Mouse (Mus musculus) inflammation-experienced regulatory T-cells, adult 6 months (primary cell): ENCODE results near the gene Rpl5. TPM values are rescaled to one million over a fixed set of nuclear protein-coding genes. Genes with fewer than 3 reads are reported as not detected.
"Not testable (repeated sequence)": the region's sequence is repeated elsewhere in the genome, so short reads cannot be mapped to it uniquely, and the experiment has no call there.

Experiments
- ATAC-seq: one replicate; pipeline ENCODE4 v1.8.0; 2017
- polyA plus RNA-seq, 3 experiments: library from polyadenylated mRNA; unstranded; fragments of 100-300 nt; shearing (Covaris generic); gene quantifications; one replicate each; pipeline ENCODE4 v1.2.1; 2017

Gene Rpl5
- polyA plus RNA-seq, 3 experiments from 2014 or later: 47.1 to 105 (median 92.6) TPM

GRCm38 (mm10) chr5:107901014-107901615 is 813 bp downstream of the Rpl5 start:
- peak; percentile 68 for ATAC-seq

DNA sequence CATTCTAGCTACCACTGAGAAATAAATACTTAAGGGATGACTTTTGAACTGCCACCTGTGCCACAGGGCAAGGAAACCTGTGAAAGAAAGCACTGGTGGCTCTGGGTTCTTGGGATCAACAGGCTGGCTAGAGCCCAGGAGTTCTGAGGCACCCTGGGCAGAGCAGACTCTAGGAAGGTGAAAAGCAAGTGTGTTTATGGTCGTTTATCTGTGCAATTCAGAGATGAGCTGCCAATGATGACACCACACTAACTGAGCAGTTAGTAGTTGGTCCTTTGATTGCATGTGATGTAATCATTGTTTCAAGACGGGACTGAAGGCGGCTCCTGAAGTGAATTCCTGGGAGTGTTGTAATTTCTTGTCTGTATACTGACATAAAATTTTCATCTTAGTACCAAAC is 4.0 kb downstream of the Rpl5 start:
- no peak for ATAC-seq

DNA sequence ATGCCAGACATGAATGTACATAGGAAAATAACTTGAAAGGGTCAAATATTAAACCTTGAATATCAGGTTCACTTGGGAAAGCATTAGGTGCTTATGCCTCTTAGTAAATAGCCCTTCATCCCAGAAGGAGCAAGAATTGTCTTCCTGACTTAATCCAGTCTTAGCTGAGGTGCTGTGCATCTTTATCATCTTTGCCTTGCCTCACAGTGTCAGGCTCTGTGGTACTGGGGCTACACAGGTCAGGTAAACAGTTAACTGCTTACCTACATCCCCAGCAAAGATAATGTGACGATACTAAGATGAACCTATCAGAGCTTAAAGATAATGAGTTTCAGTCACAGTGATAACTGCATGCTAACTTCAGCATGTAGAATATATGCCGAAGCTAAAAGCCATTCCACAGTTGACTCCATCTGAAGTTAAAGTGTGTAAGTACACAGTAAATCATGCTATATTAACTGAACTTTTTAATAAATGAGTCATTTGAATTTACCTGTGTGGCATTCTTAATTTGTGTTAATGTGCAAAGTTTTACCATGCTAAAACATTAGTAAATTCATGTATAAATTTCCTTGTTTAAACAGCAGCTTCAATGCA is 8.3 kb downstream of the Rpl5 start:
- ATAC-seq: no peak

GRCm38 (mm10) chr5:107909668-107910067 is 9.4 kb downstream of the Rpl5 start:
- no peak for ATAC-seq

- ATAC-seq: no peak
Observed at GRCm38 (mm10) chr5:107910084-107910616, 9.8 kb downstream of the Rpl5 start.

GRCm38 (mm10) chr5:107911012-107911411 is 10.7 kb downstream of the Rpl5 start:
- ATAC-seq: no peak

- ATAC-seq: no peak
Observed at GRCm38 (mm10) chr5:107915280-107915679, 15.0 kb downstream of the Rpl5 start.

DNA sequence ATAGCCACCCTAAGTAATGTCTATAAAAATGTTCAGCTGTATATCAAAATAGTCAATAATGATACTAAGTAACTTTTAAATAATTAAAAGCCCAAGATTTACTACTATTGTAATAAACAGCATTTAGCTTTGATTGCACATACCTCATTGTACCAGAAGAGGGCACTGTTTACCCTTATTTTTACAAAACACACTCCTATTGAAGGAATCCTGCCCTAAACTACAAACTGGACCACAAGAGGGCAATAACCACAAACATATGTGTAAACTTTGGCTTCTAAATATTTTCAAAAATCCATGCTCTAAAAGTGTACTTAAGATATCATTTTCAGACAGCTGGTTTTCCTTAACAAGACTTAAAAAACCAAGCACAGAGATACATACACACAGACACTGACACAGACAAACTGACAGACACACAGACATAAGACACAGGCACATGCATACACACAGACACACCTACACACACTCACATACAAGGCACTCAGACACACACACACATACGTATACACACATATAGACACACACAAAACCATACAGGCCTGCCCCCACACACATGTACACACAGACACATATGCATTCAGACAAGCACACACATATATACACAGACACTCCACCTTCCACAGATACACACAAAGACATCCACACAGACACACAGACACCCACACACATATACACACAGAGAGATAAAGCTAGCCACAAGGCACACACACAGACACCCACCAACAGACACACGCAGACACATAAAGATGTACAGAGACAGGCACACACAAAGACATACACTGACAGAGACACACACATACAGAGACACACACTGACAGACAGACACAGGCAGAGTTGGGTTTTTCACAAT is 21.3 kb downstream of the Rpl5 start:
- peak; percentile 83 for ATAC-seq

GRCm38 (mm10) chr5:107922836-107923235 is 22.5 kb downstream of the Rpl5 start:
- no peak for ATAC-seq

DNA sequence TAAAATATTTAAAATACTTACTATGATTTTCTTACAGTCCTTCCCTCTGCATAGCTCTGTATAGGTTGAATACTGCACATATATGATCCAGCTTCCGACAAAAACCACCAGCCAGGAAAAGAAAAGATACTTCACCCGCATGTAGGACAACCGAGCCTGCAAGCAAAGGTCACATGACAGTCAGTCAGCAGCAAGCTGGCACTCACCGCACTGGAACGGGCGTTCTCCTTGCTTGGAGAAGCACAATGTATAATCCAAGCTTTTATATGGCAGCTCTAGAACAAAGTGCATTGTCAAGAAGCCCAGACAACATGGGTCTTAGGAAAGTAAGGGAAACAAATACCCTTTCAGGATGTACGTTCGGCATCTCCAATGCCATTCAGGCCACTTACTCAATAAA is 24.3 kb downstream of the Rpl5 start:
- no peak for ATAC-seq

DNA sequence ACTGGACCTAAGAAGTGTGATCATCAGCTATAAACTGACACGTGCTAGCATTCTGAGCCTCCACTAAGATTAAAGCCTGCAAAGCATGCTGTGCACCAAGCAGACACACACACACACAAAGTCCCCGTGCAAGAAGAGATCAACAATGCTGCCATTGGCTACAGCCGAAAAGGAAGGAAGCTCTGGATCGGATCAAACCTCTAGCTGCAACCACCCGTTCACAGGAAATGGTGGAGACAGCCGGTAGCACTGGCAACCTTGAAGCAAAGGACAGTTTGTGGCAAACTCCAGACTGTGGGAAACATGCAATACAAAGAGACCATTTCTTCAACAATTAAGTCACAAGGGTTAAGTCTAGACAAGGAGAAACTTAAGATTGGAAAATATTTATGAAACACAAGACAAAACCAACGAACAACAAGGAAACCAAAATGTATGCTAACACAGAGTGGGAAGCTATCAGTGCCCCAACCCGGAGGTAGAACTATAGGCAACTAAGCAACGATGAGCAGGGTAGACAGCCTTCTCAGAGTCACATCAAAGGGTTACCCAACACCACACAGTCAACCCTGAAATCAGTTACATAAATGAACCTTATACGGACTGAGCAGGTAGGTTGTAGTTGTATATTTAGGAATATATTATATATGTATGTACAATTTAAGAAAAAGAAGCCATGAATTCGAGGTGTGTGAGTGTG is 26.4 kb downstream of the Rpl5 start:
- ATAC-seq: peak; percentile 93

DNA sequence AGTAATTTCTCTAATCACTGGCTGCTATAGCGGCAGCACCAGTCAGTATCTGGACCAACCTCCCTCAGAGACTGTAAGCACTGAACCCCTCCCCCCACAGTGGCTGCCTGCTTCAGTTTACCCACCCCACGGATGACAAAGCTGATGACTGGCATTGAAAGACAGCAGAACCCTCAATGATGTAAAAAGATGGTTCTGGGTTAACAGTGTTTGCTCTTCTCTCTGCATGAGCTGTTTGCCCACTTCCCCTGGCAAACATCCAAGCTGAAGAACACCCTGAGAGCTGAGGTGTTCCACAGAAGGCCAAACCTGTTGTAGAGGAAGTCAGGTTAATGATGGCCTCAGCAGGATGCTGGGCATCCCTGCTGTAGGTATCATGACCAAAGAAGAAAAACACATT is 32.3 kb downstream of the Rpl5 start:
- ATAC-seq: peak; percentile 81

DNA sequence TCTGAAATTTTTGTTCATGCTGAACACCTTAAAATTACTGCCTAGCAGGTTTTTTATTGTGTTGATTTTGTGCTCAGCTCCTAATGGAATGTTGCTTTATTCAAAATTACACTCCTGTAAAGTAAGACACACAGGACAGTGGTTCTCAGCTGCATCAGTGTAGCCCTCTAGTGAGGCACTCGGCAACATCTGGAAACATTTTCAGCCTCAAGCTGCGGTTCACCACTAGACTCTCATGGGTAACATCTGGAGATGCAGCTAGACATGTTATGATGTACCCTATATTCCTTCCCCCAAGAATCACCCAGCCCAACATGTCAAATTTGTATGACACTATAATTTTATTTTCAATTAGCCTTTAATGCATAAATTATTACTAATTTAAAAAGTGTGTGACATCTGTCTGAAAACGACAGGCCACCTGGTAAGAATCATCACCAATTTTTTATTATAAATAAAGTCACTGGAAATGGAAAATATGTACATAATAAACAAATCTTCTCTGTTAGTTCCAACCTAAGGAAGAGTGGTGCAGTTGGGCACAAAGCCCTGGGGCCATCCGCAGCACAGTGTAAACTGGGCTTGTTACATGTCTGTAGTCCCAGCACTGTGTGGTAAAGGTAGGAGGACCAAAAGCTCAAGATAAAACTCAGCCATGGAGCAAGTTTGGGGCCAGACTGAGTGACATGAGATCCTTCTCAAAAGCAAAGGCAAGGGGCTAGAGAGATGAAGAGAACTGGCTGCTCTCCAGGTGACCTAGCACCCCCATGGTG is 33.1 kb downstream of the Rpl5 start:
- ATAC-seq: no peak

GRCm38 (mm10) chr5:107934770-107935543 is 34.7 kb downstream of the Rpl5 start:
- no peak for ATAC-seq

DNA sequence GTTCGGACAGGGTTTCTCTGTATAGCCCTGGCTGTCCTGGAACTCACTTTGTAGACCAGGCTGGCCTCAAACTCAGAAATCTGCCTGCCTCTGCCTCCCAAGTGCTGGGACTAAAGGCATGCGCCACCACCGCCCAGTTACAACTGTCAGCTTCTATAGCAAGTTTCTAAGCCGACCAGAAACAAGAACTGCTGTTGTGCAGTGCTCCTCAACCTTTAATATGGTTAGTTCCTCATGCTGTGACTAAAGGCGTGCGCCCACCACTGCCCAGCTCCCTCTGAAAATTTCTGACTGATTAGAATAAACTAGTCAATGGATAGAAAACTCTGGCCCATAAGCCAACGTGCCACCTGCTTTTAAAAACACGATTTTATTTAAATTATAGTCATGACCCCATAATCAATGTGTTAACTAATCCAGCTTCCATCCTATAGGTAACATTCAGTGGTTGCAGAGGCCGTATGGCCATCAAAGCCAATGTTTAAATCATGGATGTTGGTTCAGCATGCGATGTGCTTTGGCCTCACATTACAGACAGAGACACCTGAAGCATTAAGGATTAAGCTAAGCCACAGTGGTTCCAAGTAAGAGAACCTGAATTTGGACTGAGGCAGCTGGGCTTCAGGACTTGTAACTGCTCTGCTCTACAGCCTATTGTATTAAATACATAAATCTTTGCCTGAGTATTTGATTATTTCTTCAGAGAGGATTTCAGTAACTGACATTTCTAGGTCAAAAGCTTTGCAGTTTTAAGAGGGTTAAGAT is 36.5 kb downstream of the Rpl5 start:
- no peak for ATAC-seq

- not testable (repeated sequence) for ATAC-seq
Observed at GRCm38 (mm10) chr5:107938483-107938882, 38.2 kb downstream of the Rpl5 start.

GRCm38 (mm10) chr5:107938886-107939285 is 38.6 kb downstream of the Rpl5 start:
- ATAC-seq: no peak

GRCm38 (mm10) chr5:107939701-107940100 is 39.4 kb downstream of the Rpl5 start:
- ATAC-seq: no peak

DNA sequence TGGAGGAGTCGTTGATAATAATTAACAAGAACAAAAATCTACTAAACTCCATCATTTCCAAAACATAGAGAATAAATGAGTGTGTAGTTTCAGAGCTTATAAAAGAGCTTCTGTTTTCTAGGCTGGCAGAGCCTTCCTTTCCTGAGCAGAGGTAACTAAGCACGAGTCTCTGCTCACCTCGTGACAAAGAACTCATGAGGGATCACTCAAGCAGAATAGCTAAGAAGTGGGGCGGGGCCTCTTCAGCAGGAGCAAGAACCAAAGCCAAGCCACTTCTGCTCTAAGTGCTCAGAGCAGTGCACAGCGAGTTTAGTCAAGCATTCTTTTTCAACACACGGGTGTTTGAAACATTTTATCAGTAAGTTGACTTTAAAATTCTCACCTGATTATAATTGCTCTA is 40.9 kb downstream of the Rpl5 start:
- peak; percentile 26 for ATAC-seq

- ATAC-seq: peak; percentile 44
Observed at GRCm38 (mm10) chr5:107942941-107943340, 42.6 kb downstream of the Rpl5 start.
